Comparison of ENCODE assay signal across 11 mouse cellular contexts in the genomic region with DNA sequence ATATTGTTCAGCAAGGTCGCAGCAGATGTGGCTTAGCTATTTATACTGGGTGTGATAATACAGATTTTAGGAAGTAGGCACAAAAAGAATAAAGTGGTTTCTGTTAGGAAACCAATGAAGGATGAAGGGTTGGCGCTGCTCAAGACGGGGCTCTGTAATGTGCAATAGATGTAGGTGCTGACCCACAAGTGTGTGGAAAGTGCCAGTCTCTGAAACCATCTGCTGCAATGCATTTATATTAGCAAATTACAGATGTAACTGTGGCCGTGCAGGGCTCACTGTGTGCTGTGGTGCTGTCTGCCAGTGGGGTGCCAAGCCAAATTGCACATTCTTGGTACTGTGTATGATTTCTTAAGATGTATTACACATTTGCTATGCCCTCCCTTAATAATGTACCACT.
"Had no signal": no experiment of that assay in that cellular context is flagged by ENCODE, and none has a peak within 500 bp of the region (broad histone marks: within the 10 kb centered on the region; RNA-seq: fewer than 3 reads in every experiment).

No protein-coding gene starts in this region.

- DNase-seq: kidney, adult 18-20 months; kidney, postnatal 10 days; kidney, postnatal 4 days; lung, embryonic 14.5 days; lung, postnatal 10 days; lung, postnatal 4 days; retina, postnatal 1 day; right cerebral cortex, postnatal 14 days; thymus, postnatal 36 days had no signal

- H3K36me3 ChIP-seq: limb, embryonic 15.5 days; liver, embryonic 12.5 days had no signal

- H3K27me3 ChIP-seq: limb, embryonic 15.5 days; liver, embryonic 12.5 days had no signal
